Comparison of ENCODE assay signal across 24 mouse cellular contexts in genomic region chr16:63642641-63643040, GRCm38 (mm10).
A peak's percentile ranks its signal among the peaks of the same experiment; 100 is the strongest.
DNase-seq lines count a peak whose midpoint lies in the region; ATAC-seq and TF ChIP-seq lines count a peak whose summit lies in the region.
"Had no signal": no experiment of that assay in that cellular context is flagged by ENCODE, and none has a peak within 500 bp of the region (broad histone marks: within the 10 kb centered on the region; RNA-seq: fewer than 3 reads in every experiment).

No protein-coding gene starts in this region.

- H3K4me3 ChIP-seq in kidney, embryonic 15.5 days (replicated peaks): no peak overlapping the region
- no peak overlapping the region for H3K4me3 ChIP-seq in limb, embryonic 13.5 days
- no peak overlapping the region for H3K4me3 ChIP-seq in limb, embryonic 10.5 days
- no peak overlapping the region for H3K4me3 ChIP-seq in myocyte
- H3K4me3 ChIP-seq in forebrain, embryonic 15.5 days: no peak overlapping the region
- H3K4me3 ChIP-seq: embryonic facial prominence, embryonic 13.5 days; erythroblast, embryonic 14.5 days; forebrain, embryonic 12.5 days; hindbrain, embryonic 12.5 days; hindbrain, embryonic 15.5 days had no signal

- H3K27me3 ChIP-seq in kidney, embryonic 15.5 days: no peaks in the 10 kb centered on the region
- no peaks in the 10 kb centered on the region for H3K27me3 ChIP-seq in limb, embryonic 13.5 days
- H3K27me3 ChIP-seq in limb, embryonic 10.5 days (ENCODE audit: low read depth, poor library complexity, severe bottlenecking): no peaks in the 10 kb centered on the region; the same call in 1 of the 2 replicates
- H3K27me3 ChIP-seq in myocyte (ENCODE audit: control insufficient read depth, insufficient read depth, insufficient read length): no peaks in the 10 kb centered on the region
- H3K27me3 ChIP-seq in forebrain, embryonic 15.5 days: no peaks in the 10 kb centered on the region
- H3K27me3 ChIP-seq: embryonic facial prominence, embryonic 13.5 days; forebrain, embryonic 12.5 days; hindbrain, embryonic 12.5 days; hindbrain, embryonic 15.5 days had no signal

- ATAC-seq in kidney, embryonic 15.5 days (replicated peaks; ENCODE audit: low FRiP score): peak; percentile 81
- peak; percentile 36; the same call in 1 of the 2 replicates for ATAC-seq in limb, embryonic 13.5 days (ENCODE audit: low FRiP score, low read depth)
- no peak for ATAC-seq in forebrain, embryonic 15.5 days (replicated peaks)
- ATAC-seq: activated CD4-positive, CD25-positive, alpha-beta regulatory T cell, adult 4 months; forebrain, embryonic 16.5 days had no signal

- 0 out of 2 replicates have a peak, but pooled peaks cover 3% of the 10 kb centered on the region for H3K4me1 ChIP-seq in kidney, embryonic 15.5 days
- peaks cover 5% of the 10 kb centered on the region; the same call in 1 of the 2 replicates for H3K4me1 ChIP-seq in limb, embryonic 13.5 days
- peaks cover 12% of the 10 kb centered on the region for H3K4me1 ChIP-seq in limb, embryonic 10.5 days
- 0 out of 2 replicates have a peak, but pooled peaks cover 2% of the 10 kb centered on the region for H3K4me1 ChIP-seq in forebrain, embryonic 15.5 days
- H3K4me1 ChIP-seq: embryonic facial prominence, embryonic 13.5 days; hindbrain, embryonic 12.5 days; hindbrain, embryonic 15.5 days had no signal

- no peak overlapping the region for H3K9ac ChIP-seq in kidney, embryonic 15.5 days
- H3K9ac ChIP-seq in limb, embryonic 13.5 days: no peak overlapping the region
- no peak overlapping the region for H3K9ac ChIP-seq in forebrain, embryonic 15.5 days (replicated peaks)
- H3K9ac ChIP-seq: embryonic facial prominence, embryonic 13.5 days; forebrain, embryonic 12.5 days; hindbrain, embryonic 12.5 days; hindbrain, embryonic 15.5 days had no signal

- no peak overlapping the region for H3K27ac ChIP-seq in kidney, embryonic 15.5 days
- H3K27ac ChIP-seq in limb, embryonic 13.5 days: no peak overlapping the region
- H3K27ac ChIP-seq in limb, embryonic 10.5 days: no peak overlapping the region
- H3K27ac ChIP-seq in forebrain, embryonic 15.5 days (replicated peaks): no peak overlapping the region
- H3K27ac ChIP-seq: embryonic facial prominence, embryonic 13.5 days; forebrain, embryonic 12.5 days; hindbrain, embryonic 12.5 days; hindbrain, embryonic 15.5 days had no signal

- no peaks in the 10 kb centered on the region for H3K79me2 ChIP-seq in myocyte (ENCODE audit: control insufficient read depth, insufficient read depth)

- H3ac ChIP-seq in myocyte (ENCODE audit: control insufficient read depth, insufficient read length): no peak overlapping the region

- H3K36me3 ChIP-seq in kidney, embryonic 15.5 days: no peaks in the 10 kb centered on the region
- no peaks in the 10 kb centered on the region for H3K36me3 ChIP-seq in limb, embryonic 13.5 days
- no peaks in the 10 kb centered on the region for H3K36me3 ChIP-seq in limb, embryonic 10.5 days
- H3K36me3 ChIP-seq in myocyte (ENCODE audit: control insufficient read depth, insufficient read depth): no peaks in the 10 kb centered on the region
- H3K36me3 ChIP-seq in forebrain, embryonic 15.5 days: no peaks in the 10 kb centered on the region
- H3K36me3 ChIP-seq: embryonic facial prominence, embryonic 13.5 days; forebrain, embryonic 12.5 days; hindbrain, embryonic 12.5 days; hindbrain, embryonic 15.5 days had no signal

- no peak for TF ChIP-seq POLR2A in myocyte (IDR thresholded peaks at IDR 0.05; ENCODE audit: insufficient read length, low read depth)

- no peak overlapping the region for H3K4me2 ChIP-seq in kidney, embryonic 15.5 days
- H3K4me2 ChIP-seq in limb, embryonic 13.5 days (replicated peaks): no peak overlapping the region
- peak overlapping the region; percentile 20 for H3K4me2 ChIP-seq in myocyte (ENCODE audit: low read depth)
- no peak overlapping the region for H3K4me2 ChIP-seq in forebrain, embryonic 15.5 days (replicated peaks)
- H3K4me2 ChIP-seq: embryonic facial prominence, embryonic 13.5 days; forebrain, embryonic 12.5 days; heart, embryonic 11.5 days; hindbrain, embryonic 12.5 days; hindbrain, embryonic 15.5 days had no signal

- WGBS in kidney, embryonic 15.5 days: 31% methylated on average over 2 of the region's 2 CpGs
- WGBS in limb, embryonic 13.5 days: 26% methylated on average over 2 of the region's 2 CpGs
- WGBS in limb, embryonic 10.5 days: 57% methylated on average over 2 of the region's 2 CpGs
- 80% methylated on average over 2 of the region's 2 CpGs for WGBS in forebrain, embryonic 15.5 days

- DNase-seq in embryo, embryonic 10 days (ENCODE audit: low spot score): peak; percentile 30
- DNase-seq in embryo, embryonic 9.5 days (ENCODE audit: extremely low spot score): no peak
- DNase-seq in kidney, postnatal 4 days: no peak
- no peak for DNase-seq in limb, embryonic 10.5 days (ENCODE audit: low spot score)
- DNase-seq: adrenal gland, adult 8-10 months; adrenal gland, postnatal 25 days; cerebellum, adult 11-12 months; cerebellum, adult 8-10 months; cerebellum, postnatal 10 days; cerebellum, postnatal 36 days; gastrocnemius, postnatal 14 days; heart, adult 11 months had no signal

- H3K9me3 ChIP-seq in kidney, embryonic 15.5 days (replicated peaks): no peaks in the 10 kb centered on the region
- no peaks in the 10 kb centered on the region for H3K9me3 ChIP-seq in limb, embryonic 13.5 days
- H3K9me3 ChIP-seq in limb, embryonic 10.5 days (replicated peaks): no peaks in the 10 kb centered on the region
- no peaks in the 10 kb centered on the region for H3K9me3 ChIP-seq in forebrain, embryonic 15.5 days
- H3K9me3 ChIP-seq: embryonic facial prominence, embryonic 13.5 days; forebrain, embryonic 12.5 days; hindbrain, embryonic 12.5 days; hindbrain, embryonic 15.5 days had no signal

TF ChIP-seq in myocyte, 11 proteins besides CTCF, POLR2A, EP300 and RAD21:
- no peak for TF ChIP-seq MYOD1 (IDR thresholded peaks at IDR 0.05; ENCODE audit: control insufficient read depth in 1 of 3, insufficient read length in 2 of 3, low read depth in 2 of 3)
- no peak for TF ChIP-seq POLR2AphosphoS2 (IDR thresholded peaks at IDR 0.05; ENCODE audit: insufficient read length, low read depth)
- no peak for TF ChIP-seq MAX (IDR thresholded peaks at IDR 0.05; ENCODE audit: low read depth)
- TF ChIP-seq TCF3 (IDR thresholded peaks at IDR 0.05; ENCODE audit: insufficient read length, low read depth): no peak
- no peak for TF ChIP-seq SRF (IDR thresholded peaks at IDR 0.05; ENCODE audit: control insufficient read depth, insufficient read length, low read depth)
- no peak for TF ChIP-seq USF1 (IDR thresholded peaks at IDR 0.05; ENCODE audit: low read depth)
- no peak for TF ChIP-seq MYOG (IDR thresholded peaks at IDR 0.05; ENCODE audit: control insufficient read depth in 1 of 3, insufficient read depth in 1 of 3, insufficient read length in 2 of 3, low read depth in 2 of 3)
- no peak for TF ChIP-seq TCF12 (IDR thresholded peaks at IDR 0.05; ENCODE audit: insufficient read depth, poor library complexity, severe bottlenecking)
- no peak for TF ChIP-seq CEBPB (IDR thresholded peaks at IDR 0.05; ENCODE audit: insufficient read depth, poor library complexity, severe bottlenecking)
- no peak for TF ChIP-seq E2F4 (IDR thresholded peaks at IDR 0.05; ENCODE audit: insufficient read depth)
- TF ChIP-seq REST (IDR thresholded peaks at IDR 0.05; ENCODE audit: insufficient read depth, insufficient read length): no peak
